ENCODE assay signal across 17 mouse cellular contexts in the genomic region with DNA sequence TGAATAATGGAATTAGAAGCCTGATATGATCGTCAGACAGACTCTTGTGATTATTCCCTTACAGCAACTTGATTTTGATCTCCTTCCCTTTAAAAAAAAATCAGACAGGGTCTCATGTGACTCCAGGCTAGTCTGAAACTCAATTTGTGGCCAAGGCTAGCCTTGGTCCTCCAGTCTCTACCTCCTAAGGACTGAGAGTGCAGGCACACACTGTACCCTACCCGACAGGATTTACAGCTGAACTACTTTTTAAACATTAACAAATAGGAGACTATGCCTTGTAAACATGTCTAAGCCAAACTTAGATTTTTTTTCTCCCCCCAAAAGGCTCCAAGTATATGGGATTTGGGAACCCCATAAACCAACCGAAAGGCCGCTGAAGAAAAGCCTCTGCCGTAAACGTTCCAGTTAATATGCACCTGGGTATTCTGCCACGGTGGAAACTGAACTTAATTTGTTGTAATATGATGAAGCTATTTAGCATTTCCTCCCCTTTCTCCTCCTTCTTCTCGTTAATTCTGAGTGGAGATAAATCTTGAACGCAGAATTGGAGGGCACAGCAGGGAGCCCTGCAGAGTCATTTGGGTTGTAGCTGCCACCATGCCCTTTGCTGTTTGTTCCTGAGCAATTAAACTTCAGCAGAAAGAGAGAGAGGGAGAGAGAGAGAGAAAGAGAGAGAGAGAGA.
DNase-seq lines count a peak whose midpoint lies in the region; ATAC-seq and TF ChIP-seq lines count a peak whose summit lies in the region.
"Had no signal": no experiment of that assay in that cellular context is flagged by ENCODE, and none has a peak within 500 bp of the region (broad histone marks: within the 10 kb centered on the region; RNA-seq: fewer than 3 reads in every experiment).

No protein-coding gene starts in this region.

- H3K27me3 ChIP-seq in kidney, adult 2 months (replicated peaks; ENCODE audit: control insufficient read depth, insufficient read depth, low read length) = no peaks in the 10 kb centered on the region
- H3K27me3 ChIP-seq in kidney, embryonic 15.5 days = no peaks in the 10 kb centered on the region
- H3K27me3 ChIP-seq in limb, embryonic 12.5 days = no peaks in the 10 kb centered on the region
- H3K27me3 ChIP-seq in forebrain, postnatal 0 days (ENCODE audit: insufficient read depth, low read length) = peaks cover 9% of the 10 kb centered on the region; the same call in 1 of the 2 replicates
- H3K27me3 ChIP-seq: embryonic facial prominence, embryonic 13.5 days; liver, embryonic 12.5 days; Patski had no signal

- H3K27ac ChIP-seq in kidney, adult 2 months (ENCODE audit: insufficient read depth, low read depth, low read length) = peak overlapping the region; percentile 77
- peak overlapping the region; percentile 49; the same call in 1 of the 2 replicates for H3K27ac ChIP-seq in kidney, embryonic 15.5 days
- H3K27ac ChIP-seq in limb, embryonic 12.5 days = peak overlapping the region; percentile 74
- no peak overlapping the region for H3K27ac ChIP-seq in forebrain, postnatal 0 days (ENCODE audit: low read depth, low read length)
- H3K27ac ChIP-seq: embryonic facial prominence, embryonic 13.5 days; forebrain, embryonic 13.5 days; liver, embryonic 12.5 days had no signal

- peak overlapping the region; percentile 22; the same call in 1 of the 2 replicates for H3K4me2 ChIP-seq in kidney, embryonic 15.5 days
- H3K4me2 ChIP-seq in limb, embryonic 12.5 days = peak overlapping the region; percentile 16; the same call in 1 of the 2 replicates
- no peak overlapping the region for H3K4me2 ChIP-seq in forebrain, postnatal 0 days (ENCODE audit: low read depth)
- H3K4me2 ChIP-seq: embryonic facial prominence, embryonic 13.5 days; forebrain, embryonic 13.5 days; liver, embryonic 12.5 days had no signal

- peaks cover 28% of the 10 kb centered on the region for H3K4me1 ChIP-seq in kidney, adult 2 months (ENCODE audit: control insufficient read depth, insufficient read depth, low read length)
- peaks cover 28% of the 10 kb centered on the region for H3K4me1 ChIP-seq in kidney, embryonic 15.5 days
- H3K4me1 ChIP-seq in limb, embryonic 12.5 days (replicated peaks) = peaks cover 40% of the 10 kb centered on the region
- peaks cover 4% of the 10 kb centered on the region; the same call in 1 of the 2 replicates for H3K4me1 ChIP-seq in forebrain, postnatal 0 days (ENCODE audit: insufficient read depth)
- H3K4me1 ChIP-seq: liver, embryonic 12.5 days had no signal

- DNase-seq in kidney, adult 2 months = peak; percentile 77
- DNase-seq in kidney, postnatal 4 days = no peak
- no peak for DNase-seq in adrenal gland, postnatal 36 days
- no peak for DNase-seq in forebrain, postnatal 0 days
- DNase-seq in lung, postnatal 4 days = no peak
- DNase-seq: cerebellum, adult 2 months; heart, adult 18-20 months; heart, postnatal 10 days; right cerebral cortex, adult 18-20 months; thymus, postnatal 36 days had no signal

- no peak overlapping the region for H3K9ac ChIP-seq in kidney, embryonic 15.5 days
- H3K9ac ChIP-seq in limb, embryonic 12.5 days (replicated peaks) = no peak overlapping the region
- no peak overlapping the region for H3K9ac ChIP-seq in forebrain, postnatal 0 days
- H3K9ac ChIP-seq: embryonic facial prominence, embryonic 13.5 days; forebrain, embryonic 13.5 days; liver, embryonic 12.5 days had no signal

- no peak for TF ChIP-seq CTCF in kidney, adult 2 months (conservative IDR thresholded peaks at IDR 0.05; ENCODE audit: insufficient read depth, insufficient read length, low read depth, low read length)
- no peak for TF ChIP-seq CTCF in forebrain, postnatal 0 days (IDR thresholded peaks at IDR 0.05; ENCODE audit: low read depth)

- no peak for TF ChIP-seq POLR2A in kidney, adult 2 months (IDR thresholded peaks at IDR 0.05; ENCODE audit: low read depth, low read length)

- H3K4me3 ChIP-seq in kidney, adult 2 months (ENCODE audit: insufficient read depth, low read depth, low read length) = no peak overlapping the region
- H3K4me3 ChIP-seq in kidney, embryonic 15.5 days (replicated peaks) = no peak overlapping the region
- no peak overlapping the region for H3K4me3 ChIP-seq in limb, embryonic 12.5 days (replicated peaks)
- no peak overlapping the region for H3K4me3 ChIP-seq in forebrain, postnatal 0 days (ENCODE audit: low read depth, low read length)
- H3K4me3 ChIP-seq: embryonic facial prominence, embryonic 13.5 days; forebrain, embryonic 13.5 days; liver, embryonic 12.5 days had no signal

- WGBS in kidney, adult 2 months = 25% methylated on average over 9 of the region's 9 CpGs
- WGBS in kidney, embryonic 15.5 days = 27% methylated on average over 9 of the region's 9 CpGs
- 10% methylated on average over 9 of the region's 9 CpGs for WGBS in limb, embryonic 12.5 days
- 31% methylated on average over 9 of the region's 9 CpGs for WGBS in forebrain, postnatal 0 days

- H3K9me3 ChIP-seq in kidney, embryonic 15.5 days (replicated peaks) = no peaks in the 10 kb centered on the region
- no peaks in the 10 kb centered on the region for H3K9me3 ChIP-seq in limb, embryonic 12.5 days
- H3K9me3 ChIP-seq in forebrain, postnatal 0 days (ENCODE audit: low read length) = no peaks in the 10 kb centered on the region
- H3K9me3 ChIP-seq: embryonic facial prominence, embryonic 13.5 days; forebrain, embryonic 13.5 days; liver, embryonic 12.5 days had no signal

- peak; percentile 15; the same call in 1 of the 2 replicates for ATAC-seq in kidney, embryonic 15.5 days (replicated peaks; ENCODE audit: low FRiP score)
- peak; percentile 72; the same call in 1 of the 2 replicates for ATAC-seq in limb, embryonic 12.5 days (ENCODE audit: insufficient number of reproducible peaks, insufficient read depth, low FRiP score, low TSS enrichment, low read depth)
- no peak for ATAC-seq in forebrain, postnatal 0 days
- ATAC-seq: forebrain, embryonic 13.5 days; inflammation-experienced regulatory T-cells, adult 6 months; liver, embryonic 12.5 days; Patski had no signal

- H3K36me3 ChIP-seq in kidney, adult 2 months (ENCODE audit: control insufficient read depth, insufficient read depth, low read length) = no peaks in the 10 kb centered on the region
- no peaks in the 10 kb centered on the region for H3K36me3 ChIP-seq in kidney, embryonic 15.5 days
- no peaks in the 10 kb centered on the region for H3K36me3 ChIP-seq in limb, embryonic 12.5 days
- no peaks in the 10 kb centered on the region for H3K36me3 ChIP-seq in forebrain, postnatal 0 days (ENCODE audit: insufficient read depth)
- H3K36me3 ChIP-seq: embryonic facial prominence, embryonic 13.5 days; liver, embryonic 12.5 days had no signal
